Mouse (Mus musculus): ENCODE results near the gene Klrb1b.

GRCm38 (mm10) chr6:128844586-128845080 lies 18.5 kb upstream of the Klrb1b start:
- no peak for TF ChIP-seq CTCF (IDR thresholded peaks at IDR 0.05; ENCODE audit: control insufficient read depth, insufficient read depth, low read length)
- TF ChIP-seq POLR2A (IDR thresholded peaks at IDR 0.05; ENCODE audit: borderline replicate concordance, control insufficient read depth, low read depth, low read length), result no peak

Data from bone marrow, adult 2 months (tissue).